Mouse (Mus musculus): Measurements from ENCODE around the gene Kri1. TPM values are rescaled to one million over a fixed set of nuclear protein-coding genes. Genes with fewer than 3 reads are reported as not detected.

Gene Kri1
- polyA plus RNA-seq, 1 experiment: 22.0 TPM

GRCm38 (mm10) chr9:21250509-21250908 lies 37.3 kb downstream of the Kri1 start:
- no peak for DNase-seq (ENCODE audit: low read depth, low spot score)
- 64% methylated on average over 2 of the region's 2 CpGs for WGBS

- 45% methylated on average over 17 of the region's 17 CpGs for WGBS
- DNase-seq (ENCODE audit: low read depth, low spot score): no peak
These were observed 37.9 kb downstream of the Kri1 start for GRCm38 (mm10) chr9:21249629-21250508.

GRCm38 (mm10) chr9:21248326-21248725 lies 39.4 kb downstream of the Kri1 start, which contains the start of gene S1pr5:
TSS of gene S1pr5 (minus strand) at chr9:21248443.
- DNase-seq (ENCODE audit: low read depth, low spot score): no peak

GRCm38 (mm10) chr9:21246342-21246741 lies 41.4 kb downstream of the Kri1 start:
- WGBS: 100% methylated on average over 1 of the region's 1 CpGs

More at GRCm38 (mm10) chr9:21248326-21248725, 39.4 kb downstream of the Kri1 start, which contains the start of gene S1pr5:
- WGBS: 1% methylated on average over 30 of the region's 30 CpGs

GRCm38 (mm10) chr9:21245113-21245487 lies 42.7 kb downstream of the Kri1 start:
- 5% methylated on average over 16 of the region's 16 CpGs for WGBS
- DNase-seq (ENCODE audit: low read depth, low spot score): no peak

More at GRCm38 (mm10) chr9:21246342-21246741, 41.4 kb downstream of the Kri1 start:
- no peak for DNase-seq (ENCODE audit: low read depth, low spot score)

- under 1% methylated on average over 72 of the region's 72 CpGs for WGBS
- DNase-seq (ENCODE audit: low read depth, low spot score): no peak
These were observed 43.2 kb downstream of the Kri1 start for GRCm38 (mm10) chr9:21244428-21245112.

- DNase-seq (ENCODE audit: low read depth, low spot score): no peak
- WGBS: 8% methylated on average over 42 of the region's 42 CpGs
These were observed 43.8 kb downstream of the Kri1 start for GRCm38 (mm10) chr9:21243826-21244427.

- WGBS: 4% methylated on average over 11 of the region's 11 CpGs
- peak; percentile 77 for DNase-seq (ENCODE audit: low read depth, low spot score)
These were observed 46.4 kb downstream of the Kri1 start for GRCm38 (mm10) chr9:21241343-21241742.

GRCm38 (mm10) chr9:21239465-21239848 lies 48.3 kb downstream of the Kri1 start:
- DNase-seq (ENCODE audit: low read depth, low spot score): no peak
- 25% methylated on average over 4 of the region's 4 CpGs for WGBS

GRCm38 (mm10) chr9:21238733-21239464 lies 48.9 kb downstream of the Kri1 start, which contains the start of gene Keap1:
TSS of gene Keap1 (minus strand) at chr9:21239361.
- DNase-seq (ENCODE audit: low read depth, low spot score): no peak
- WGBS: 1% methylated on average over 87 of the region's 90 CpGs

GRCm38 (mm10) chr9:21238004-21238732 lies 49.6 kb downstream of the Kri1 start:
- 2% methylated on average over 31 of the region's 31 CpGs for WGBS
- no peak for DNase-seq (ENCODE audit: low read depth, low spot score)

GRCm38 (mm10) chr9:21237368-21238003 lies 50.3 kb downstream of the Kri1 start:
- no peak for DNase-seq (ENCODE audit: low read depth, low spot score)
- WGBS: 16% methylated on average over 19 of the region's 19 CpGs

- no peak for DNase-seq (ENCODE audit: low read depth, low spot score)
- WGBS: 83% methylated on average over 25 of the region's 25 CpGs
These were observed 50.8 kb downstream of the Kri1 start for GRCm38 (mm10) chr9:21236991-21237367.

- 33% methylated on average over 4 of the region's 4 CpGs for WGBS
- DNase-seq (ENCODE audit: low read depth, low spot score): no peak
These were observed 52.4 kb downstream of the Kri1 start for GRCm38 (mm10) chr9:21235341-21235740.

GRCm38 (mm10) chr9:21233805-21234204 lies 54.0 kb downstream of the Kri1 start:
- no peak for DNase-seq (ENCODE audit: low read depth, low spot score)
- 95% methylated on average over 28 of the region's 28 CpGs for WGBS

- DNase-seq (ENCODE audit: low read depth, low spot score): no peak
- WGBS: 96% methylated on average over 29 of the region's 29 CpGs
These were observed 54.4 kb downstream of the Kri1 start for GRCm38 (mm10) chr9:21233366-21233765.

- WGBS: 89% methylated on average over 5 of the region's 5 CpGs
- DNase-seq (ENCODE audit: low read depth, low spot score): no peak
These were observed 54.9 kb downstream of the Kri1 start for GRCm38 (mm10) chr9:21232867-21233266.

- WGBS: 66% methylated on average over 23 of the region's 23 CpGs
- no peak for DNase-seq (ENCODE audit: low read depth, low spot score)
These were observed 56.2 kb downstream of the Kri1 start for GRCm38 (mm10) chr9:21231551-21231950.
